Mouse (Mus musculus): ENCODE data around the gene Slco4a1. TPM values are rescaled to one million over a fixed set of nuclear protein-coding genes. Genes with fewer than 3 reads are reported as not detected.

The Slco4a1 gene
- polyA plus RNA-seq (2015; fragmentation: Nextera tagmentation; extraction: Ambion mirVana) = 1.9 and 2.2 TPM in 2 replicates

DNA sequence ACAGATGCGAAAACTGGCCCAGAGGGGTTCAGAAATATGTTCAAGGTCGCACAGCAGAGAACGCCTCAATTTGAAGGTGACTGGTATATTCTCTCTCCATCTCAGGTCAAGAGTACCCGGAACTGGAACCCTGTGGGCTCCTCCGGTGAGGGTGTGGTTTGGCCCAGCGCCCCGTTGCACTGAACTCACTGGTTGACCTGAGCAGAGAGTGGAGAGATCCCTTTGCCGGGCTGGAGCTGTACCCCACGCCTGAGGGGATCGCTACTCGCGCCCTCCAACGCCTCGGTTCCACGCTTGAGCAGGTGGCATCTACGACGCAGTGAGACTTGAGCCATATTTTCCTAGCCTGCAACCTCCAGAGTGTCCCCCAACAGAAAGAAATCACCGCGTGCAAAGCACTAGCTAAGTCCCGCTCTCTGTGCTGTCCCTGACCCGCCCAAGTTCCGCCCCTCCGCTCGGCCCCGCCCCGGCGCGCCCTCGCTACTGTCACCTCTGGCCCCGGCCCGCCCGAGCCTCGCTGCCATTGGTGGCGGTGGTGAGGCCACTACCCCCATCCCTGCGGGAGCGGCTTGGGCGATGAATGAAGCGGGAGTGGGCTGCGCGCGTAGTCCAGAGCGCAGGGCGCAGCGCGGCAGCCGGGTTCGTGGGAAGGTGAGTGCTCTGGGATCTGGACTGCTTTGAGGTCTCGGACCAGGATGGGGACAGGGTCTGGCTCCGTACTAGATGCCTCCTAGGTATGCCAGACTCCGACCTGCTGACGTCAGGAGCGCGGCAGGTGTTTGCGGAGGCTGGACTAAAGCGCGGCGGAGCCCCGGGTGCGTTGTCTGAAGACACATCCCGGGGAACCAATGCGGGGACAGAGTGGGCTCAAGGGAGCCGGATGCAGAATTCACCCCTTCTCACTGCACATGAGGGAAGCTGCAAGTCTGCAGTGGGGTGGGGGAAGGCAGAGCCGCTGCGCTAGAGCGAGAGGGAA, at the start of gene Slco4a1:
Gene Slco4a1, plus strand, starts transcription at position 523 of the 976 bp plus-strand sequence.
- 2% methylated on average over 65 of the region's 65 CpGs for WGBS
- peak; percentile 86 for ATAC-seq (ENCODE audit: low FRiP score)
- H3K27me3 ChIP-seq = peaks cover 77% of the 10 kb centered on the region
- H3K9me3 ChIP-seq = no peaks in the 10 kb centered on the region
- H3K4me3 ChIP-seq = peak within 1 kb of the TSS; percentile 53
- H3K9ac ChIP-seq = peak within 1 kb of the TSS; percentile 58
- peak within 1 kb of the TSS; percentile 87 for H3K4me2 ChIP-seq
- no peak within 1 kb of the TSS for H3K27ac ChIP-seq
- no peaks in the 10 kb centered on the region for H3K36me3 ChIP-seq
- H3K4me1 ChIP-seq (replicated peaks) = peaks cover 30% of the 10 kb centered on the region

DNA sequence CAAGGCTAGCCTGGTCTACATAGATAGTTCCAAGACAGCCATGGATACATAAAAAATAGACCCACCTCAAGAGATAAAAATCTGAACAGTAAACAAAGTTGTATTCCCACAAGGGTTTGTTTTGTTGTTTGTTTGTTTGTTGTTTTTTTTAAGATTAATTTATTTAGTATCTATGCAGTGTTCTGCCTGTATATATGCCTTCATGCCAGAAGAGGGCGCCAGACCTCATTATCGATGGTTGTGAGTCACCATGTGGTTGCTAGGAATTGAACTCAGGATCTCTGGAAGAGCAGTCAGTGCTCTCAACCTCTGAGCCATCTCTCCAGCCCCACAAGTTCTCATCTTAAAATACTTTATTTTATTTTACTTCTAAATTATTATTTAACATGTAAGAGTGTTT, 47.6 kb upstream of the Slco4a1 start:
- Histone ChIP-seq H3K27me3 (0 out of 2 replicates have a peak, but pooled peaks cover 3% of the 10 kb centered on the region), H3K4me3 (no peak overlapping the region), H3K9me3 (no peaks in the 10 kb centered on the region), H3K36me3 (no peaks in the 10 kb centered on the region), H3K9ac (no peak overlapping the region), H3K4me2 (no peak overlapping the region), H3K4me1 (replicated peaks) (peaks cover 25% of the 10 kb centered on the region), H3K27ac (no peak overlapping the region)
- no peak for ATAC-seq (ENCODE audit: low FRiP score)
- 16% methylated on average over 2 of the region's 2 CpGs for WGBS

- Histone ChIP-seq H3K9ac (no peak overlapping the region), H3K4me1 (replicated peaks) (peaks cover 25% of the 10 kb centered on the region), H3K4me3 (no peak overlapping the region), H3K9me3 (no peaks in the 10 kb centered on the region), H3K27ac (no peak overlapping the region), H3K4me2 (no peak overlapping the region), H3K27me3 (0 out of 2 replicates have a peak, but pooled peaks cover 11% of the 10 kb centered on the region), H3K36me3 (no peaks in the 10 kb centered on the region)
- 52% methylated on average over 8 of the region's 8 CpGs for WGBS
- peak; percentile 52; the same call in 1 of the 2 replicates for ATAC-seq (ENCODE audit: low FRiP score)
Observed at GRCm38 (mm10) chr2:180410432-180410831, 45.6 kb upstream of the Slco4a1 start.

- H3K4me2 ChIP-seq = no peak overlapping the region
- H3K9me3 ChIP-seq = no peaks in the 10 kb centered on the region
- H3K4me1 ChIP-seq (replicated peaks) = peaks cover 25% of the 10 kb centered on the region
- ATAC-seq (ENCODE audit: low FRiP score) = no peak
- H3K4me3 ChIP-seq = no peak overlapping the region
- no peaks in the 10 kb centered on the region for H3K36me3 ChIP-seq
- H3K27ac ChIP-seq = no peak overlapping the region
- no peak overlapping the region for H3K9ac ChIP-seq
- 0 out of 2 replicates have a peak, but pooled peaks cover 11% of the 10 kb centered on the region for H3K27me3 ChIP-seq
- 9% methylated on average over 8 of the region's 8 CpGs for WGBS
Observed at GRCm38 (mm10) chr2:180411013-180411412, 45.0 kb upstream of the Slco4a1 start.

DNA sequence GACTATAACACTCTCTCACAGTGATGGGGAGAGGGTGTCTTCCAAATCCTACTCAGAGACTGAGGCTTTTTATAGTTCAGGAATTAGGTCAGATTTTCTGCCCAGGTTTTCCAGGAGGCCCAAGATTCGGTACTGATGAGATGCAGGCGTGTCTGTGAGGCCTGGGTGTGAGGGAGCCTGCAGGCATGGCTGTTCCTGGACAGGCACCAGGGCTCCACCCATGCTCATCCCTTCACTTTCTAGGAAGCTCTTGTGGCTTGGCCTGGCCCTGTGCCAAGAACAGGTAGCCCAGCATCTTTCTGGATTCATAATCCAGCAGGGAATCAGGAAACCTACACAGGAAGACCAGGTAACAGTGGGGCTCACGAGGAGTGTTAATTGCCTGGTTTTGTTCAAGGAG, 40.4 kb upstream of the Slco4a1 start:
- Histone ChIP-seq H3K4me2 (no peak overlapping the region), H3K4me1 (replicated peaks) (peaks cover 15% of the 10 kb centered on the region), H3K9me3 (no peaks in the 10 kb centered on the region), H3K36me3 (no peaks in the 10 kb centered on the region), H3K9ac (no peak overlapping the region), H3K27me3 (peaks cover 18% of the 10 kb centered on the region; the same call in 1 of the 2 replicates), H3K27ac (no peak overlapping the region), H3K4me3 (no peak overlapping the region)
- WGBS = 82% methylated on average over 3 of the region's 3 CpGs
- no peak for ATAC-seq (ENCODE audit: low FRiP score)

- ATAC-seq (ENCODE audit: low FRiP score) = no peak
- Histone ChIP-seq H3K4me2 (no peak overlapping the region), H3K9ac (no peak overlapping the region), H3K27ac (no peak overlapping the region), H3K4me3 (no peak overlapping the region), H3K36me3 (no peaks in the 10 kb centered on the region), H3K27me3 (peaks cover 20% of the 10 kb centered on the region; the same call in 1 of the 2 replicates), H3K4me1 (replicated peaks) (no peaks in the 10 kb centered on the region), H3K9me3 (no peaks in the 10 kb centered on the region)
- WGBS = 19% methylated on average over 9 of the region's 9 CpGs
Observed at GRCm38 (mm10) chr2:180417731-180418130, 38.3 kb upstream of the Slco4a1 start.

DNA sequence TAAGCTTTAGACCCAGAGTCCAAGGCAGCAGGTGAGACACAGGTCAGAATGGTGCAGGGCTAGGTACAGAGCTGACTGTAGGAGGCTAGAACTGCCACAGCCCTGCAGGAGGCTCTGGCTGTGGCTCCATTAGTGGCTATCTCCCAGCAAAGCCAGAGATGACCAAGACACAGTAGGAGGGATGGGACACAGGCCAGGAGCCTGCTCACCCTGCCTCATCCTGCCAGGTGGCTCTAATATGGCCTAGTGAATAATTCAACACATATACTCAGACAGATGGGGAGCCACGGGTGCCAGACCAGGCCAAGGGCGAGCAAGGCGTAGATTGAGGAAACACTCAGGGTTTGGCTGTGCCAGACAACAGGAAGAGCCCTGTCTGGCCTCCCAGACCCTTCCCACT, 35.4 kb upstream of the Slco4a1 start:
- H3K4me2 ChIP-seq = no peak overlapping the region
- peaks cover 17% of the 10 kb centered on the region for H3K27me3 ChIP-seq
- 65% methylated on average over 3 of the region's 3 CpGs for WGBS
- no peaks in the 10 kb centered on the region for H3K36me3 ChIP-seq
- ATAC-seq (ENCODE audit: low FRiP score) = no peak
- no peak overlapping the region for H3K9ac ChIP-seq
- no peak overlapping the region for H3K4me3 ChIP-seq
- no peaks in the 10 kb centered on the region for H3K4me1 ChIP-seq (replicated peaks)
- no peak overlapping the region for H3K27ac ChIP-seq
- H3K9me3 ChIP-seq = no peaks in the 10 kb centered on the region

GRCm38 (mm10) chr2:180425115-180425514, 30.9 kb upstream of the Slco4a1 start:
- ATAC-seq (ENCODE audit: low FRiP score) = no peak
- Histone ChIP-seq H3K4me3 (no peak overlapping the region), H3K4me1 (replicated peaks) (no peaks in the 10 kb centered on the region), H3K4me2 (no peak overlapping the region), H3K36me3 (no peaks in the 10 kb centered on the region), H3K27me3 (peaks cover 10% of the 10 kb centered on the region; the same call in 1 of the 2 replicates), H3K9me3 (no peaks in the 10 kb centered on the region), H3K27ac (no peak overlapping the region), H3K9ac (no peak overlapping the region)
- 48% methylated on average over 2 of the region's 2 CpGs for WGBS

- H3K4me1 ChIP-seq (replicated peaks) = 0 out of 2 replicates have a peak, but pooled peaks cover under 1% of the 10 kb centered on the region
- H3K9ac ChIP-seq = no peak overlapping the region
- no peaks in the 10 kb centered on the region for H3K36me3 ChIP-seq
- no peak for ATAC-seq (ENCODE audit: low FRiP score)
- no peak overlapping the region for H3K4me3 ChIP-seq
- no peaks in the 10 kb centered on the region for H3K9me3 ChIP-seq
- H3K27ac ChIP-seq = no peak overlapping the region
- no peak overlapping the region for H3K4me2 ChIP-seq
- peaks cover 5% of the 10 kb centered on the region; the same call in 1 of the 2 replicates for H3K27me3 ChIP-seq
- WGBS = 68% methylated on average over 8 of the region's 8 CpGs
Observed at GRCm38 (mm10) chr2:180427073-180427472, 29.0 kb upstream of the Slco4a1 start.

DNA sequence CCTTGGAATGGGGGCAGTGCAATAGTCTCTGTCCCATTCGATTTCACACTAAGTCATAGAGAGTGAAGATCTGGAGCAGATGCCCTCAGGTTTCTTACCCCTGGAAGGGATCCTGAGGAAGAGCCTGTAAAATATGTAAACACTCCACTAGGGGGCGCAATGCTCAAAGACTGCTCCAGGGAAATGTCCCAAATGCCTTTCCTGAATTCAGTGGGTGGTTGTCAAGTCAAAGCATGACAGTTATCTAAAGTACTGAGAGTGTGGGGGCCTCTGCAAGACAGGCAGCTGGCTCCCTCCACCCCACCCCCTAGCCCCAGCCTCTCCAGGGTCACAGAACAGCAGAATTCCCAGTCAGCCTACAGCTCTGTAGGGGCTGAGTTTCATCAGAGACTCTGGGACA, 27.7 kb upstream of the Slco4a1 start:
- H3K4me3 ChIP-seq = no peak overlapping the region
- H3K27me3 ChIP-seq = peaks cover 5% of the 10 kb centered on the region; the same call in 1 of the 2 replicates
- H3K27ac ChIP-seq = no peak overlapping the region
- ATAC-seq (ENCODE audit: low FRiP score) = no peak
- no peaks in the 10 kb centered on the region for H3K36me3 ChIP-seq
- 27% methylated on average over 2 of the region's 2 CpGs for WGBS
- no peak overlapping the region for H3K9ac ChIP-seq
- no peak overlapping the region for H3K4me2 ChIP-seq
- 0 out of 2 replicates have a peak, but pooled peaks cover 2% of the 10 kb centered on the region for H3K4me1 ChIP-seq (replicated peaks)
- H3K9me3 ChIP-seq = no peaks in the 10 kb centered on the region

DNA sequence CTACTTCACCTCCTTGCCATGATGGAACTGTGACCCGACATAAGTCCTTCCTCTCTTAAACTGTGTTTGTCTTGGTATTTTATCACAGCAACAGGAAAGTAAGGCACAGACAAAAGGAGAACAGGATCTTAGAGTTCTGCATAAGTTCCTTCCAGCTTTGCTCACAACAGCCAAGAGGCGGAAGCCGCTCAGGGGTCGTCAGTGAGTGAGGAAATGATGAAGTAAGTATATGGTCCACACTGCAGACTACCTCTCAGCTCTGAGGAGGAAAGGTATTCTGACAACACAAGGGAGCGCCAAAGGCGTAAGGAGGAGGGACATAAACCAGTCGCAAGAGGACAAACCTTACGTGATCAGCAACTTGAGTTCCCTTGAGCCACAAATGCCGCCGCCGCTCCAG, 25.4 kb upstream of the Slco4a1 start:
- WGBS = 83% methylated on average over 11 of the region's 11 CpGs
- ATAC-seq (ENCODE audit: low FRiP score) = no peak
- H3K27ac ChIP-seq = no peak overlapping the region
- no peak overlapping the region for H3K9ac ChIP-seq
- H3K4me1 ChIP-seq (replicated peaks) = 0 out of 2 replicates have a peak, but pooled peaks cover 2% of the 10 kb centered on the region
- H3K36me3 ChIP-seq = no peaks in the 10 kb centered on the region
- H3K4me2 ChIP-seq = no peak overlapping the region
- no peak overlapping the region for H3K4me3 ChIP-seq
- H3K9me3 ChIP-seq = no peaks in the 10 kb centered on the region
- no peaks in the 10 kb centered on the region; the same call in 1 of the 2 replicates for H3K27me3 ChIP-seq

- H3K4me2 ChIP-seq = no peak overlapping the region
- H3K4me1 ChIP-seq (replicated peaks) = 0 out of 2 replicates have a peak, but pooled peaks cover 2% of the 10 kb centered on the region
- H3K27ac ChIP-seq = no peak overlapping the region
- peak; percentile 44; the same call in 1 of the 2 replicates for ATAC-seq (ENCODE audit: low FRiP score)
- no peak overlapping the region for H3K9ac ChIP-seq
- no peaks in the 10 kb centered on the region for H3K9me3 ChIP-seq
- 23% methylated on average over 10 of the region's 10 CpGs for WGBS
- H3K36me3 ChIP-seq = no peaks in the 10 kb centered on the region
- no peak overlapping the region for H3K4me3 ChIP-seq
- H3K27me3 ChIP-seq = no peaks in the 10 kb centered on the region; the same call in 1 of the 2 replicates
Observed at GRCm38 (mm10) chr2:180432042-180432668, 23.9 kb upstream of the Slco4a1 start.
